Mouse (Mus musculus) layer of hippocampus, adult 2 months (tissue): Measurements from ENCODE around the gene Zbtb18. TPM values are rescaled to one million over a fixed set of nuclear protein-coding genes. Genes with fewer than 3 reads are reported as not detected.

Experiments used
- DNase-seq, 2 experiments: peaks; one replicate each; pipeline ENCODE4 v3.0.0; 2022; ENCODE audit warnings: low spot score in 2 of 2
- H3K27ac ChIP-seq: fragments of 200-600 bp; 2 replicates; pipeline ENCODE4 v1.8.1; 2022
- H3K4me3 ChIP-seq: fragments of 200-600 bp; 2 replicates; pipeline ENCODE4 v1.8.1; 2022; ENCODE audit warnings: mild to moderate bottlenecking
- CTCF ChIP-seq: fragments of 200-600 bp; conservative IDR thresholded peaks from 2 replicates; pipeline ENCODE4 v1.8.1; 2022; ENCODE audit warnings: antibody characterized with exemption, mild to moderate bottlenecking, moderate library complexity
- long read RNA-seq, 2 experiments: library from polyadenylated mRNA; stranded (forward); transcript quantifications; one replicate each; pipeline ENCODE4 v2.0.0; 2021; ENCODE audit warnings: borderline mapping rate in 2 of 2
- total RNA-seq, 2 experiments: library from RNA; stranded (reverse); gene quantifications; 2 replicates each; pipeline ENCODE4 v1.2.3; 2021

Gene Zbtb18
- total RNA-seq, result 100 to 1,000 TPM; 585 to 647 TPM
- long read RNA-seq, experiment 1, full-length matches to known transcripts, result 267 of 326 reads
- long read RNA-seq, experiment 1, partial matches to known transcripts, result 23 of 326 reads
- long read RNA-seq, experiment 1, other reads (novel, unspliced or antisense), result 36 of 326 reads
- long read RNA-seq, experiment 2, full-length matches to known transcripts, result 426 of 517 reads
- long read RNA-seq, experiment 2, partial matches to known transcripts, result 28 of 517 reads
- long read RNA-seq, experiment 2, other reads (novel, unspliced or antisense), result 63 of 517 reads

DNA sequence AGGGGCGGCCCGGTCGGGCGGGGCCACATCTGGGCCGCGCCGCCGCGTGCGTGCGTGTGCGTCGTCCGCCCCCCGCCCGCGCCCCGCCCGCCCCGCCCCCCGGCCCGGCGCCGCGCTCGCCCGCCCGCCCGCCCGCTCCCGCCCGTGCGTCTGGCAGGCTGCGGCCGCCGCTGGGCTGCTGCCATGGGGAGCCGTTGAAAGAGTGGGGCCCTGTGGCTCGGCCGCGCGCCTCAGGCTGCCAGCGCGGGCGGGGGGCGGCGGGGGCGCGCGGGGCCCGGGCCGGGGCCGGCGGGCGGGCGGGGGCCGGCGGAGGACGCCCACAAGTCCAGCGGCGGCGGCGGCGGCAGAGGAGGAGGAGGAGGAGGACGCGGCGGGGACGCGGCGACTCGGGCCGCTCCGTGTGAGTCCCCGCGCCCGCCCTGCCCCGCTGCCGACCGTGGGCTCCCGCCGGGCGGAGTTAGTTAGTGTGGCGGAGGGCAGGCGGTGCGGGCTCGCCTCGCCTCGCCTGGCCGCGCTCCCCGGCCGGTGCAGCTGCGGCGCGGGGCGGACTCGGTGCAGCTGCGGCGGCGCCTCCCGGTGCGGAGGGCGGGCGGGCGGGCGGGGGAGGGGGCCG, at the start of gene Zbtb18:
Gene Zbtb18 (plus strand): TSS at position 156 of the 613 bp plus-strand sequence.
- no peak for TF ChIP-seq CTCF
- Histone ChIP-seq H3K4me3 (peak within 1 kb of the TSS; percentile 96), H3K27ac (peak within 1 kb of the TSS; percentile 93)
- no peak for DNase-seq

DNA sequence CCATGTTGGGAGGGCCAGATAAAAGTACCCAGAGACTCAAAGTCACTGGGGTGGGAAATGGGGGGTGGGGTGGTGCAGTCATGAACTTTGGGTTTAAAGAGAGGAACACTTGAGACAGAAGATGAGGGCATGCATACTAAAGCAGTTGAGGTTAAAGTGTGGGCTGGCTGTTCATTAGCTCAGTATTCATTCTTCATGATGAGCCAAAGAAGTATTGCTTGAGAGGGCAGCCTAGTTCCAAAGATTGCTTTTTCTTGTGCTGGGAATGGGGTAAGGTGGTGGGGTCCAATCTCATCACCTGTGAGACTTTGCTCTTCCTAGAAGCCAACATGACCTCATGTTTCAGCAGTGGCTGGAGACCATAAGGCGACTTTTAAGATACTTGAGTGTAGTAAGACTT, 44.7 kb upstream of the Zbtb18 start:
- H3K4me3 ChIP-seq, result no peak overlapping the region
- TF ChIP-seq CTCF, result no peak
- no peak overlapping the region for H3K27ac ChIP-seq
- no peak for DNase-seq

DNA sequence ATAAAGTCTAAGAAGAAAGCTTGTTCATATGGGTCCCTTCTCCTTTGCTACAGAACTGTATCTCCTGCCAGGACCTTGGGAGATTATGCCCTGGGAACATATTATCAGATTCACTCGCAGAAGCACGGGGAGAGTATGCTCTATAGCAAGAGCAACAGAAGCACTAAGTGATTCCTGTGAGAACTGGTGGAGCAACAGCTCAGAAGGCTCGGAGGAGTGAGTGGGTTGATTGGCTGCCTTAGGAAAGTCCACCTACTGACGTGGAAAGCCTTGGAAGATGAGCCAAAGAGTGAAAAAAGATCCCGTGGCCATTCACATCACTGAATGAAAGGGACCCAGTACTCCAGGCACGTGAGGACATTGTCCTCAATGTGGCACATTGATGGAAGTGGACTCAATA, 37.0 kb upstream of the Zbtb18 start:
- H3K4me3 ChIP-seq, result no peak overlapping the region
- no peak for TF ChIP-seq CTCF

DNA sequence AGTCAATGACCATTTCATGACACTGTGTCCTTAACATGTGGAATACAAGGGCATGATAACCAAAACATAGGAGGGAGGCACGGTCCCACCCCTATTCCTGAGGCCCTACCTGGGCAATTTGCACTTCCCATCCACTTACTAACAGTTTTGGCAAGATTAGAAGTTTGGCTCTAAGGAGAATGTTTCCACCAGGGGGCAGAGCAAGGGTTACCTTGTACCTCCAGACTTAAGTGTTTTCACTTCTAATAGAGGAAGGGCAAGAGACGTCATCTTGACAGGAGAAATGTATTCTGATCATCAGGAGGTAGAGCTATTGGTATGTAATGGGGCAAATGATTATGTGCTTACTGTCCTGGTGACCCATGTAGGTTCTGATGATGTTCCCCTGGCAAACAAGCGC, 33.5 kb upstream of the Zbtb18 start:
- peak; percentile 65 for TF ChIP-seq CTCF
- Histone ChIP-seq H3K4me3 (no peak overlapping the region), H3K27ac (no peak overlapping the region)
- no peak for DNase-seq

More for the DNA sequence above, 37.0 kb upstream of the Zbtb18 start:
- DNase-seq, result no peak
- H3K27ac ChIP-seq, result no peak overlapping the region

GRCm38 (mm10) chr1:177410769-177411348, 31.3 kb upstream of the Zbtb18 start:
- Histone ChIP-seq H3K27ac (no peak overlapping the region), H3K4me3 (no peak overlapping the region; the same call in 1 of the 2 replicates)
- no peak for DNase-seq
- no peak for TF ChIP-seq CTCF

GRCm38 (mm10) chr1:177411359-177412358, 30.5 kb upstream of the Zbtb18 start:
- TF ChIP-seq CTCF, result no peak
- Histone ChIP-seq H3K4me3 (peak overlapping the region; percentile 26; the same call in 1 of the 2 replicates), H3K27ac (no peak overlapping the region)
- no peak for DNase-seq

GRCm38 (mm10) chr1:177419331-177419730, 22.8 kb upstream of the Zbtb18 start:
- no peak overlapping the region for H3K27ac ChIP-seq
- no peak for DNase-seq
- H3K4me3 ChIP-seq, result no peak overlapping the region
- TF ChIP-seq CTCF, result no peak

- TF ChIP-seq CTCF, result peak; percentile 73
- H3K27ac ChIP-seq, result no peak overlapping the region
- DNase-seq, result peak in 1 of 2 experiments; percentile 47
- H3K4me3 ChIP-seq, result no peak overlapping the region
Observed at GRCm38 (mm10) chr1:177420126-177420525, 22.0 kb upstream of the Zbtb18 start.

DNA sequence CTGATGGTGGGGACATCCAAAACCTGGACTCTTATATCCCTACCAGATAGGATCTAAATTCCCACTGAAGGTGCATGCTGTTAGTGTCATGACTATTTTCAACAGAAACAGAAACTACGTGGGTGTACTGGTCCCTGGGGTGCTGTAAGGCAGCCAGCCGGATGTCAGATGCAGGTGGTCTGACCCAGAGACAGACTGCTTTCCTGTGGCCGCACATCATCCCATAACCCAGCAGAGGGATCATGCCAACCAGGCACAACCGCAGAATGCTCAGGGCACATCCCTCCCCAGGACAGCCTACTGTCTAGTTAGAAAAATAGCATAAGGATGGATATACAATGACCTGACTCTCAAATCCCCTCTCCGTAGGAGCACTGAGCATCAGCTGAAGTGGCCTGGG, 14.3 kb upstream of the Zbtb18 start:
- 0 out of 2 replicates have a peak, but pooled peaks have one; percentile 9 for TF ChIP-seq CTCF
- Histone ChIP-seq H3K4me3 (peak overlapping the region; percentile 31; the same call in 1 of the 2 replicates), H3K27ac (peak overlapping the region; percentile 67)
- no peak for DNase-seq

GRCm38 (mm10) chr1:177428338-177428737, 13.8 kb upstream of the Zbtb18 start:
- Histone ChIP-seq H3K27ac (peak overlapping the region; percentile 67), H3K4me3 (peak overlapping the region; percentile 31; the same call in 1 of the 2 replicates)
- TF ChIP-seq CTCF, result no peak
- DNase-seq, result no peak

GRCm38 (mm10) chr1:177429067-177429466, 13.1 kb upstream of the Zbtb18 start:
- no peak for TF ChIP-seq CTCF
- peak in 1 of 2 experiments; percentile 53 for DNase-seq
- H3K27ac ChIP-seq, result peak overlapping the region; percentile 67
- peak overlapping the region; percentile 31; the same call in 1 of the 2 replicates for H3K4me3 ChIP-seq

DNA sequence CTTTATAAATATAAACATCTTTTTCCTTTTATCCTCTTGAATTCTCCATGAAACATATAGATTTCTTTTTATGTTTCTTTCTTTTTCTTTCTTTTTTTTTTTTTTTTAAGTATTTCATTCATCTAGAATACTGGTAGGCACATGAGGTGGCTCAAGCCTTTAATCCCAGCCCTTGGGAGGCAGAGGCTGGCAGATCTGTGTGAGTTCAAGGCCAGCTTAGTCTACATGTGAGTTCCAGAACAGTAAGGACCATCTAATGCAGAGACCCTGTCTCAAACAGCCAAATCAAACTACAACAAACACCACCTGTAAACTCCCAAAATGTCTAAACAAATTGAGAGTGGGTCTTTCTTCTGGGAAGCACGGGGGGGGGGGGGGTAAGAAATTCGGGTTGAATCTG, 1.7 kb upstream of the Zbtb18 start:
- no peak overlapping the region for H3K27ac ChIP-seq
- TF ChIP-seq CTCF, result no peak
- no peak overlapping the region for H3K4me3 ChIP-seq
- DNase-seq, result no peak
